Mouse (Mus musculus) left cerebral cortex, adult 18-20 months (tissue): ENCODE results near the gene Ikzf2. TPM values are rescaled to one million over a fixed set of nuclear protein-coding genes. Genes with fewer than 3 reads are reported as not detected.

ENCODE experiments used
- DNase-seq, 2 experiments: peaks; one replicate each; pipeline ENCODE4 v3.0.0; 2021 to 2022; ENCODE audit warnings: low spot score in 2 of 2, mixed read lengths in 1 of 2
- long read RNA-seq, 2 experiments: library from polyadenylated mRNA; stranded (forward); transcript quantifications; one replicate each; pipeline ENCODE4 v2.0.0; 2021
- total RNA-seq, 2 experiments: library from RNA; stranded (reverse); gene quantifications; 2 replicates each; pipeline ENCODE4 v1.2.3; 2021

The Ikzf2 gene
- 1 to 10 TPM; 4.3 to 6.3 TPM for total RNA-seq
- long read RNA-seq, experiment 1, partial matches to known transcripts: 1 of 1 reads
- long read RNA-seq, experiment 1, other reads (novel, unspliced or antisense): 0 of 1 reads
- long read RNA-seq, experiment 2, partial matches to known transcripts: 0 of 1 reads
- long read RNA-seq, experiment 2, other reads (novel, unspliced or antisense): 0 of 1 reads

DNA sequence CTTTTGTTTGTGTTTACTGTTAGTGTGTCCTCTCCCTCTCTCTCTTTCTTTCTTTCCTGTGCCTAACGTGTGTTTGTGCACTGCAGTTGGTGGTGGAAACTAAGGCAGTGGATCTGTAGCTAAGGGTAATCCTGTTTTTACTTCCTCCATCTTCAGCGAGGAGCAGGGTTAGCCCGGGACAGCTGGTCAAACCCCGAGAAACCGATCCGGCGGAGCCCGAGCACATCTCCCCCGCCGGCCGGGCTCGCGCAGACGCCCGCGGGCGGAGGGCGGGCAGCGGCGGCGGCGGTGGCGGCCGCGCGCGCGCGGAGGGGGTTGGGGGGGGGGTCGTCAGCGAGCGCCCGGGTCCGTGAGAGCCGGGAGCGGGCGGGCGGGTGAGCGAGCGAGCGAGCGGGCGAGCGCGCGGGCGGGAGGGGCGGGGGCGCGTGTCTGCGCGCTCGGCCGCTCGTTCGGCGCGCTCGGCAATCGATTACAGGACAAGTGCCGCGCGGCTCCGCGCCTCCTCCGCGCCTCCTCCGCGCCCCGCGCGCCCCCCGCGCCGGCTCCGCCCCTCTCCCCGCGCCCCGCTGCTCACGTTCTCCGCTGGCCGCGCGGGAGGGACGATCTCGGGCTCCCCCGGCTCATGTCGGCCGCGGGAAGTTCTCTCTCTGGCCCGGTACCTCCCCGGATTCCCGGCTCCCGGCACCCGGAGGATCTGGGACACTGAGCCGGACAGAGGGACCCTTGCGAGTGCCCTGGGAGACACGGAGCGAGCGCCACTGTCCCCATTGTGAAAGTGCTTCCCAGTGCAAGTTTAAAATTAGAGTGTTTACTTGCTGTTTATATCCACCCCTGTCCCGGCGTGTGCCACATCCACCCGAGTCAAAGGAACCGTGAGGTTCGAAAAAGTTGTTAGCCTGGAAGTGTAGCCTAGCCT lies at the start of gene Ikzf2:
Gene Ikzf2 (minus strand): TSS at position 170 of the 916 bp plus-strand sequence.
- peak; percentile 54 to 70 for DNase-seq

DNA sequence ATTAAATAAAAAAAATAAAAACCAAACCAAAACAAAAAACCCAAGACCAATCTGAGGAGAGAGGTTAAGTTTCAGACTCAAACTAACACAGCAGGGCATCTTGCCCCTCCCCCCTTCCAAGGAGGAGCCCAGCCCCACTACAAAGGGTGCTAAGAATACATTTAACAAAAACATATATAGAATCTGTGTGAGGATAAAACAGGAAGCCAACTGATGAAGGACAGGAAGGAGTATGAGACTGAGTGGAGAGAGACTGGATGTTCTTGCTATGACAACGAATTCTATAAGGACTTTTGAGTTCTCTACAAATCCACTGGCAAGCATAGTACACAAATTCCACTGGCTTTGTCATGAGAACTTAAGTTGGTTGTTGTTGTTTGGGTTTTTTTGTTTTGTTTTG lies 42.7 kb upstream of the Ikzf2 start:
- no peak for DNase-seq

DNA sequence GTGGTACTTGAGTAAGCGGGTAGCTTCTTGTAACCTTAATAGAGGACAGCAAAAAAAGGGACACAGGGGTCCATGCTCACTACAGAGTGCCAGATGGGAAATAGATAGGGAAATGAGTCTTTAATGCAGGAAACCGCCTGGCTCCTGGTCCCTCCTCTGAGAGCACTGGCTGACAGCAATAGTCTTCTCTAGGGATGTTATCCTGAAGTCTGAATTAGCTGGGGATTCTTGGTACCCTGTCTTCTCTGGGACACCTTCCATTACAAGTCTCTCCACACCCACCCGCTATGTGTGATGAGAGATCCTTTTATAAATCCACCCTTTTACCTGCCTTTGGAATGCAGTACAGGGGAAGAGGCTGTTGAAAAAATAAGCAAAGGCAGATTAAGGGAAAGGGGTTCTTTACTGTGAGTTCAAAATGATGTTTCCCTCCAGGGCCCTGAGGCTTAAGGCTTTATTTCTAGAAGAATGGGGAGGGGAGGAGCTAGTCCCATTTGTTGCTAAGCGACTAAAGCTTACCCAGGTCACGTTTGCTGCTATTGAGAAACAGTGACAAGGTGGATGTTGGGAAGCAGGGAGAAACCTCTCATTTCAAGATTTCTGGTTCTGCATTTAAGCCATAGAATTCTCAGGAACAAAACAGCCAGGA lies 42.1 kb upstream of the Ikzf2 start:
- DNase-seq: no peak

GRCm38 (mm10) chr1:69727968-69728367 lies 40.9 kb upstream of the Ikzf2 start:
- no peak for DNase-seq

GRCm38 (mm10) chr1:69717107-69717506 lies 30.1 kb upstream of the Ikzf2 start:
- no peak for DNase-seq

DNA sequence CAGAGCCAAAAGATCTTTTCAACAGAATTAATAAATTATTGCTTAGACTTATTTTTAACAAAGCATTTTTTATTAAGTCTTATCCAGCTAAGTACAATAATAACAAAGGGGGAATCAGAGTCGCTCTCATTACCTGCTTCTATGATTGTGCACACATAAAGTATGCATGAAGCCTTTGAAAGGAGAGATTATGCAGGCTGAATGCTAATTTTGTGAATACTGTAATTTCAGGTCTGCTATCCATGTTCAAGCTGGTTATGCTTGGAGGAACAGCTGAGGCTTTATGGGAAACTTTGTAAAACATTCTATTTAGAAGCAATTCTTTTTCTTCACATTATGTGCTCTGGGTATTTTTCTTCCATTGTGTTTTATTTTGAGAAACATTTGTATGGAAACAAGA lies 21.5 kb upstream of the Ikzf2 start:
- no peak for DNase-seq

DNA sequence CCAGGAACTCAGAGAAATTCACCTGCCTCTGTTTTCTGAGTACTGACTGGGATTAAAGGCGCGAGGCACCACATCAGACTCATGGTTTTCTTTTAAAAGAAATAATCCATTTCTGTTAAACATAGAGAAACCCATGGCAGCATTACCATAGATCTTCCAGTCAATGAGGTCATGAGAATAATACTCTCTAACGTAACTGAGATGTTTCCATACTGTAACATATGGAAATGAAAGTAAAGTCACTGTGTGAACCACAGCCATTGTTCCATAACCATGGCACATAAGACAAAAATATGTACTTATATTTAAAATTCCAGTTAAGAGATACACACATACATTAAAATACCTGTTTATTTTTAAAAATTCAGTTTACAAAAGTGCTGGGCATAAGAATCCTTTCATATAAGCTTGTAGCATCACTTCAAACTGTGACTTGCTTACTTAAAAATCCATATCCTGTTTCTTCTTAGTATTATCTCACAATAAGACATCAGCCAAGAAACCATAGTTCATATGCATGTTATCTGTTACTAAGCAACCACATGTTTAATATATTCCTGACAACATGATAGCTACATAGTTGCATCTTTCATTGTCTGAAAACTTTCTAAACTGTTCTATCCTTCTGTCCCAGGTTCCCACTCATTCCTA lies 16.6 kb upstream of the Ikzf2 start:
- DNase-seq: no peak

DNA sequence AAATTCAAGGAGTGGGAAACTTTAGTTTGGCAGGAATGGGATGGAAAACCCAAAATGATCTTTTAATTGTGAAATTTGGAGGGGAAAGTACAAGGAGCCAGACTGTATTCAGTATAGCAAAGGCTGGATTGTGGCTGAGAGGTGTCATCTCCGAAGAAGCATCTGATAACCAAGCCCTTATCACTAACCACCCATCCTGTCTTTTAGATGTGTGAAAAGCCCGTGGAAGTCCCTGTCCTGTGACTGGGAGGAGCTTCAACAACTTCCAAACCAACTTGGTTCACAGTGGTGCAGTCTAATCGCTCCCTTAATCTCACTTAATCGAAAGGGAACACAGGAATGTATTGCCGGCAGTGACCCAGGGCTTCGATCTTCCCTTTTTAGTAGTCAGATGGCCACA lies 4.9 kb upstream of the Ikzf2 start:
- no peak for DNase-seq

DNA sequence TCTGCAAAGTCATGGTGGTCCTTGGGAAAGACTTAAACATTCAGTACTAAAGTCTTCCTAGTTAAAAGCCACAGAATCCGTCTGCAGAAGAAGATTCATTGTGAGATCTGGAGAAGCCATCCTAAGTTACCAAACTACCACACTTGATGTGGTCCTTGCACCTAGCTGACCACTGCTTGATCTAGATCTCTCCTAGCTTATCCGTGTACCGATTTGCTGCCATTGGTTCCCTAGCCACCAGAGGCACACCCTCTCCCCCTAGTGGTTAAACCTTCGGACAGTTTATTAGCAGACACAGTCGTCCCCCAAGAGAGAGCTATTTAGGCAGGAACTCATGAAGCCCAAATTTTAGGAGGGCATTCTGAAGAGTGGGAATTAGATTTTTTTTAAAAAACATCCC lies 1.9 kb upstream of the Ikzf2 start:
- peak; percentile 31 to 48 for DNase-seq

DNA sequence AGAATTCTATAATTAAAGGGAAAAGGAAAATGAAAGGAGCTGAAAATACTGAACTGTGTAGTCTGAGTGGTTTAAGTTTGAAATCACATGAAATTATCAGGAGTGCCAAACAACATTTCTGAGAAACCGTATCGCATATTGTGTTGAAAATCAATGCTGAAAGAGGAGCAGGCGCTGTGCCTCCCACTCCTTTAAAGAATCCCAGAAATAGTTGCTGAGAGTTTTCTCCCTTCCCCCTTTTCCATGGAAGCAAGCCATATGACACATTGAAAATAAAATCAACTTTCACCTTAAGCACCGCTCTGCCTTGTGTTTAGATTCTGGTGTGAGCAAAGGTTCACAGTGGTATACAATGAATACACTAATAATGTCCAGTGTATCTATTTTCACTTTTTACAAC lies 1.1 kb upstream of the Ikzf2 start:
- DNase-seq: no peak

DNA sequence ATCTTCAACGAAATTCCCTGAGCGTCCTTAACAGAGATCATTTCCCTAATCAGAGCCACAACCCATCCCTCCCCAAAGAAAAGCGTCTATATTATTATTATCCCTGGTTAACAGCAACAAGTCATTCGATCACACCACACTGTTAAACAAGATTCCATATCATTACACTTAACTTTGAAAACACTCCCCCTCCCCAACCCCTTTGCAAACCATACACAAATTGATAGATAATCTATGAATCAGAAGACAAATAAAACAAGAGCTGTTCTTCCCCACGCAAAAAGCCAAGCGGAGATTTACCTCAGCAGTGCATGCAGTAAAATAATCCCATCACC lies 337 bp downstream of the Ikzf2 start:
- DNase-seq: no peak

- DNase-seq: no peak
Measured at GRCm38 (mm10) chr1:69685890-69686490, 1.1 kb downstream of the Ikzf2 start.

DNA sequence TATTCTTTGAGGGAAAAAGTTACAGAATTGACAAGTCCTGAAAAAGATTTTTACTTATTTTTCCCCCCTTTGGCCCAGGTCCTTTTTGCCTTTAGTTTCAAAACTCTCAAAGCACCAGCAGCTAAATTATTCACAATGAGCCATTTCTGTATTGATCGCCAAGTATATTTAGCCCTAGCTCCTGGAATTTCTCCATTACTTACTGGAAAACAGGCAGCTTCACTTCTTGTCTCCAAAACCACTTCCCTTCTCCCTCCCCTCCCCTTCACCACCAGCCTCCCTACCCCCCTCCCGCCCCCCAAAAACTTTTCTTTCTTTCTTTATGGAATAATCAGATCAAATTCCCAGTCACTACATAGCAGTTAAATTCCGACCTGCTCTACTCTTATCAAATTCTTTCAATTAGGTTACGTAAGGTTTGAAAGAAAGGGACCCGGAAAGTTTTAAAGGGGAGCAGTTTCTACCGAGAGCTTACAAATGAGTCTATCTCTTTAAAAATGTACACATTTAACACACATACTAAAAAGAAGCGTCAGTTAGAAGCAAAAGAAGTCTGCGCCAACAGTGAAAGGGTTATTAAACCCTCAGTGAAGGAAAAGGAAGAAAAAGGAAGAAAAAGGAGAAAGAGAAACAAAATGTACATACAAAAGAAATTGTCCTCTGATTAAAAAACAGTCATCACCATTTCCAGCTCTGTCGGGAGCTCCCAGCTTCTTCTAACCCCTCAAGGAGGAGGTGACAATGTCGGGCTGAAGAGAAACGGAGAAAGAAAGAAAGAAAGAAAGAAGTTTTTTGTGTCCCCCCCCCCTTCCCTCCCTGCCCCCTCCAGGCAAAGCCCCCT lies 1.8 kb downstream of the Ikzf2 start:
- DNase-seq: no peak

DNA sequence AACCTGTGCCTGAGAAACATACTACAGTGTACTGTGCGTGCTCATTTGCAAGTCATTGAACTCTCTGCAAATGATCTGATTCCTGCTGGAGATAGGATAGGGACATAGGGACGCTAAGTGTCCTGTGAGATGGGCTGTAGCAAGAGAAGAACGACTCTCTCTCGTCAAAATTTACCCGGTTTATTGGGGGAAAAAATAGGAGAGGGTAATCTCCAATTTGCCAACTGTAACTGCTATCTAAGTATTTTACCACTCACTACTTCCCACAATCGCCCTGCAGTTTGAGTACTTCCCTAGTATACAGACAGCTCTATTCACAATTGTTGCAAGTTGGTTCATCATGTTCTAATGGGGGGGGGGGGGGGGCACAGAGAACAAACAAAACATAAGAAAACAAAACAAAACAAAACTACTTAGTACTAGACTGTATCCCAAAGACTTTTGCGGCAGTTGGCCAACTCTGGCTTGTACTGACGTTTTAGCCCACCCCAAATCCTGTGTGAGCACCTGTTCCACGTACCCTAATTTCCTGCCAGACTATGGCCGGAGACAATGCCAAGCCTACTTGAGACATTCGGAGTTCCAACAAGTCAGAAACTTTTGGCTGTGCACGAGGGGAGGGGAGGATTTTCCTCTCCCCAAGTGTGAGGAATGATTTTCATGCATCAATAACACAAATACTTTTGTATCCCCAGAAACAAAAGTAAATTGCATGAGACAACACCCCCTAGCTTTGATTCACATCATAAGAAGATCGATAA lies 2.6 kb downstream of the Ikzf2 start:
- no peak for DNase-seq

GRCm38 (mm10) chr1:69683851-69684250 lies 3.2 kb downstream of the Ikzf2 start:
- no peak for DNase-seq

- DNase-seq: no peak
Measured at GRCm38 (mm10) chr1:69683058-69683457, 4.0 kb downstream of the Ikzf2 start.

DNA sequence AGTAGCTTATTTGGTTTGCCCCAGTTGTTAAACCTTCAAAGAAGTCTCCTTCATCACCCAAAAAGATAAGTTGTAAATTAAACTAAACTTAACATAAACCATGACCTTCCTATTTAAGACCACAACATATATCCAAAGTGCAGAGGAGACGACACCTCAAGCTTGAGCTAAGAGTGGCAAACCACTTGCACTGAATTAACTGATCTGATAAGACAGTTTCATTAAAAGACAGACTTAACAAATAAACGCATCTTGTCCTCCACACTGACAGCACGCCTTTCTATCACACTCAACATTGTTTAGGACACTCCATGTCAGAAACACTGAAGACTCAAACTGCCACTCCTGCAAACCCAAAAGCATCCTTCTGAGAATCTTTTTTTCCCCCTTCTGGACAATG lies 4.8 kb downstream of the Ikzf2 start:
- DNase-seq: no peak

GRCm38 (mm10) chr1:69681003-69681402 lies 6.0 kb downstream of the Ikzf2 start:
- DNase-seq: no peak

DNA sequence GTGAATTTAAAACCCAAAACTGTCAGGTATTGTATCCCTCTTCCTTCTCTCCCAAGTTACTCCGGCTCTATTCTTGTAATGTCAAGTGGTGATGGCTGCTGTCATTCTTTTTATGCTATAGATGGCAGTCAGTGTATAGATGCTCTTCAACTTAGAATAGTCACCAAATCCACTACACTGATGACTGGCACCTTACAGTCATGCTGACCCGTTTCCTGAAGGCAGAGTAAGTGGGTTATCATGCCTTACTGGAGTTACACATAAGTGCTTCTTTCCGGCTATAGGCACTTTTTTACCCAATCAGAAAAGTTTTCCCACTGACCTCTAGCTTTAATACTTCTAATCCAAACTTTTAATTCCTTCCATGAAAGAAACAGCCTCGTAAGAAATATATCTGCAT lies 6.5 kb downstream of the Ikzf2 start:
- DNase-seq: no peak

- DNase-seq: no peak
Measured at GRCm38 (mm10) chr1:69669897-69670404, 17.1 kb downstream of the Ikzf2 start.
